Mouse (Mus musculus) kidney, adult 8-10 months (tissue): ENCODE data around the gene Ppp2r5a.
A peak's percentile ranks its signal among the peaks of the same experiment; 100 is the strongest.

ENCODE experiments used
- DNase-seq, 2 experiments: peaks; one replicate each; pipeline ENCODE4 v3.0.0; 2022

Gene Ppp2r5a

GRCm38 (mm10) chr1:191324733-191325590, 78.1 kb downstream of the Ppp2r5a start:
- DNase-seq: no peak

GRCm38 (mm10) chr1:191323381-191323780, 79.7 kb downstream of the Ppp2r5a start:
- DNase-seq: no peak

- no peak for DNase-seq
Observed at GRCm38 (mm10) chr1:191318686-191319085, 84.4 kb downstream of the Ppp2r5a start.

GRCm38 (mm10) chr1:191317591-191318196, 85.4 kb downstream of the Ppp2r5a start, which contains the start of gene Nenf:
Gene Nenf, minus strand, starts transcription at chr1:191318194.
- DNase-seq: peak; percentile 64 to 69

- DNase-seq: no peak
Observed at GRCm38 (mm10) chr1:191316818-191317217, 86.3 kb downstream of the Ppp2r5a start.

- no peak for DNase-seq
Observed at GRCm38 (mm10) chr1:191313926-191314325, 89.1 kb downstream of the Ppp2r5a start.

GRCm38 (mm10) chr1:191313158-191313557, 89.9 kb downstream of the Ppp2r5a start:
- DNase-seq: no peak

GRCm38 (mm10) chr1:191312513-191312941, 90.5 kb downstream of the Ppp2r5a start:
- DNase-seq: peak; percentile 86 to 91

GRCm38 (mm10) chr1:191311296-191311898, 91.7 kb downstream of the Ppp2r5a start:
- no peak for DNase-seq

- no peak for DNase-seq
Observed at GRCm38 (mm10) chr1:191307766-191308455, 95.2 kb downstream of the Ppp2r5a start.

- DNase-seq: no peak
Observed at GRCm38 (mm10) chr1:191306316-191306715, 96.8 kb downstream of the Ppp2r5a start.

- DNase-seq: no peak
Observed at GRCm38 (mm10) chr1:191305610-191306009, 97.5 kb downstream of the Ppp2r5a start.

- DNase-seq: no peak
Observed at GRCm38 (mm10) chr1:191304216-191304615, 98.9 kb downstream of the Ppp2r5a start.

GRCm38 (mm10) chr1:191303736-191304135, 99.3 kb downstream of the Ppp2r5a start:
- DNase-seq: no peak
